8 mouse cellular contexts compared by ENCODE assay signal in the genomic region with DNA sequence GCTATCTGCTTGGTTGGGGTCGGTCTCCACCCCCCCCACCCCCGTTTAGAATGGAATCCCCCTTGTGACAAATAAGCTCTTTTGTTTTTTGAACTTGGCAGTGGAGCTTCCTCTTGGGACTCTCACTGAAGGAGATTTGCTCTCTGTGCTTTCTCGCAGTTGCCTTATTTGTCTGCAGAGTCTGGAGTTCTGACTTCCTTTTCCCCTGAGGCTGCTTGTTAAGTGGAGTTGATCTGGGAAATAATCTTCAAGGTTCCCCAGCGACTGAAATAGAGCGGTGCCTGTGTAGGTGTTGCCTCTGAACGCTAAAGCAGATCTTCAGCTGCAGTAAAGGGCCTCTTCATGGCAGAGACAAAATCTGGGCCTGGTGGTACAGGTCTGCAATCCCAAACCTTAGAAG. TPM values are rescaled to one million over a fixed set of nuclear protein-coding genes. Genes with fewer than 3 reads are reported as not detected.
DNase-seq lines count a peak whose midpoint lies in the region; ATAC-seq lines count a peak whose summit lies in the region.

No protein-coding gene starts in this region.

- no peaks in the 10 kb centered on the region for H3K36me3 ChIP-seq in neural tube, embryonic 11.5 days (ENCODE audit: control insufficient read depth, insufficient read depth, low read length)
- H3K36me3 ChIP-seq in embryonic facial prominence, embryonic 15.5 days, result no peaks in the 10 kb centered on the region
- no peaks in the 10 kb centered on the region for H3K36me3 ChIP-seq in hindbrain, embryonic 15.5 days
- H3K36me3 ChIP-seq in stomach, embryonic 14.5 days (ENCODE audit: control insufficient read depth, insufficient read depth, low read length), result no peaks in the 10 kb centered on the region

- peaks cover 10% of the 10 kb centered on the region; the same call in 1 of the 2 replicates for H3K4me1 ChIP-seq in neural tube, embryonic 11.5 days (ENCODE audit: control insufficient read depth, insufficient read depth, low read length)
- peaks cover 49% of the 10 kb centered on the region for H3K4me1 ChIP-seq in embryonic facial prominence, embryonic 15.5 days
- peaks cover 48% of the 10 kb centered on the region for H3K4me1 ChIP-seq in hindbrain, embryonic 15.5 days (replicated peaks)
- H3K4me1 ChIP-seq in stomach, embryonic 14.5 days (ENCODE audit: control insufficient read depth, insufficient read depth, low read length), result peaks cover 31% of the 10 kb centered on the region

- 40% methylated on average over 6 of the region's 6 CpGs for WGBS in neural tube, embryonic 11.5 days
- WGBS in embryonic facial prominence, embryonic 15.5 days, result 12% methylated on average over 6 of the region's 6 CpGs
- WGBS in hindbrain, embryonic 15.5 days, result 9% methylated on average over 6 of the region's 6 CpGs
- 25% methylated on average over 6 of the region's 6 CpGs for WGBS in stomach, embryonic 14.5 days

- no peaks in the 10 kb centered on the region for H3K9me3 ChIP-seq in neural tube, embryonic 11.5 days (ENCODE audit: control insufficient read depth, low read length)
- no peaks in the 10 kb centered on the region for H3K9me3 ChIP-seq in embryonic facial prominence, embryonic 15.5 days (replicated peaks)
- no peaks in the 10 kb centered on the region for H3K9me3 ChIP-seq in hindbrain, embryonic 15.5 days
- H3K9me3 ChIP-seq in stomach, embryonic 14.5 days (ENCODE audit: control insufficient read depth, low read depth, low read length), result no peaks in the 10 kb centered on the region

- DNase-seq in neural tube, embryonic 11.5 days (ENCODE audit: low spot score), result peak; percentile 16
- no peak for DNase-seq in neural tube, embryonic 10.5 days (ENCODE audit: extremely low spot score, low spot score)
- no peak for DNase-seq in embryo, embryonic 10 days (ENCODE audit: low spot score)
- DNase-seq in retina, postnatal 1 day, result no peak
- no peak for DNase-seq in T-cell, adult 2 months (ENCODE audit: low spot score)

- H3K4me3 ChIP-seq in neural tube, embryonic 11.5 days (ENCODE audit: low read depth, low read length), result no peak overlapping the region
- no peak overlapping the region for H3K4me3 ChIP-seq in embryonic facial prominence, embryonic 15.5 days (replicated peaks)
- no peak overlapping the region for H3K4me3 ChIP-seq in hindbrain, embryonic 15.5 days
- H3K4me3 ChIP-seq in stomach, embryonic 14.5 days (ENCODE audit: low read depth, low read length), result no peak overlapping the region

- H3K9ac ChIP-seq in neural tube, embryonic 11.5 days (ENCODE audit: low read length), result no peak overlapping the region
- H3K9ac ChIP-seq in embryonic facial prominence, embryonic 15.5 days, result no peak overlapping the region
- no peak overlapping the region for H3K9ac ChIP-seq in hindbrain, embryonic 15.5 days
- H3K9ac ChIP-seq in stomach, embryonic 14.5 days (replicated peaks; ENCODE audit: low read depth, low read length), result no peak overlapping the region

- H3K27me3 ChIP-seq in neural tube, embryonic 11.5 days (ENCODE audit: control insufficient read depth, insufficient read depth, low read length), result no peaks in the 10 kb centered on the region
- no peaks in the 10 kb centered on the region for H3K27me3 ChIP-seq in embryonic facial prominence, embryonic 15.5 days
- H3K27me3 ChIP-seq in hindbrain, embryonic 15.5 days, result no peaks in the 10 kb centered on the region
- no peaks in the 10 kb centered on the region for H3K27me3 ChIP-seq in stomach, embryonic 14.5 days (ENCODE audit: control insufficient read depth, insufficient read depth, low read length)

- no peak overlapping the region for H3K4me2 ChIP-seq in neural tube, embryonic 11.5 days (ENCODE audit: low read depth)
- no peak overlapping the region for H3K4me2 ChIP-seq in embryonic facial prominence, embryonic 15.5 days (replicated peaks)
- no peak overlapping the region for H3K4me2 ChIP-seq in hindbrain, embryonic 15.5 days
- no peak overlapping the region for H3K4me2 ChIP-seq in stomach, embryonic 14.5 days (replicated peaks; ENCODE audit: low read depth, low read length)

- ATAC-seq in neural tube, embryonic 11.5 days (ENCODE audit: insufficient read depth, low FRiP score, low TSS enrichment), result no peak
- ATAC-seq in embryonic facial prominence, embryonic 15.5 days (ENCODE audit: insufficient number of reproducible peaks, low FRiP score, low TSS enrichment, low read depth), result no peak
- ATAC-seq in hindbrain, embryonic 15.5 days (ENCODE audit: low FRiP score, low read depth), result no peak
- ATAC-seq in stomach, embryonic 14.5 days (ENCODE audit: insufficient number of reproducible peaks, insufficient read depth, low FRiP score, low read depth), result no peak

- no peak overlapping the region for H3K27ac ChIP-seq in neural tube, embryonic 11.5 days (ENCODE audit: low read depth, low read length)
- H3K27ac ChIP-seq in embryonic facial prominence, embryonic 15.5 days (replicated peaks), result peak overlapping the region; percentile 60
- peak overlapping the region; percentile 60 for H3K27ac ChIP-seq in hindbrain, embryonic 15.5 days (replicated peaks)
- peak overlapping the region; percentile 84 for H3K27ac ChIP-seq in stomach, embryonic 14.5 days (ENCODE audit: low read length)

RNA-seq across cellular contexts. Expression of gene Reep3, which starts 18.4 kb away (rescaled TPM):
- 40.6 and 42.1 TPM in 2 replicates for polyA plus RNA-seq in neural tube, embryonic 11.5 days (2014; fragmentation: Nextera tagmentation; extraction: Ambion mirVana)
- 47.7 and 55.5 TPM in 2 replicates for polyA plus RNA-seq in embryonic facial prominence, embryonic 15.5 days (2015; fragmentation: Nextera tagmentation; extraction: Ambion mirVana)
- polyA plus RNA-seq in hindbrain, embryonic 15.5 days (2015; fragmentation: Nextera tagmentation; extraction: Ambion mirVana), result 32.8 and 36.2 TPM in 2 replicates
- 52.6 and 55.6 TPM in 2 replicates for polyA plus RNA-seq in stomach, embryonic 14.5 days (2014; fragmentation: Nextera tagmentation; extraction: Ambion mirVana)

RNA-seq across cellular contexts. Expression of gene Jmjd1c, which starts 19.2 kb away (rescaled TPM):
- polyA plus RNA-seq in neural tube, embryonic 11.5 days (2014; fragmentation: Nextera tagmentation; extraction: Ambion mirVana), result 47.6 and 52.2 TPM in 2 replicates
- 56.1 and 56.6 TPM in 2 replicates for polyA plus RNA-seq in embryonic facial prominence, embryonic 15.5 days (2015; fragmentation: Nextera tagmentation; extraction: Ambion mirVana)
- polyA plus RNA-seq in hindbrain, embryonic 15.5 days (2015; fragmentation: Nextera tagmentation; extraction: Ambion mirVana), result 51.0 and 53.9 TPM in 2 replicates
- 55.0 and 58.2 TPM in 2 replicates for polyA plus RNA-seq in stomach, embryonic 14.5 days (2014; fragmentation: Nextera tagmentation; extraction: Ambion mirVana)
